Mouse (Mus musculus) cortical plate, adult 2 months (tissue): ENCODE data around the gene Hsd11b1.

Experiments used
- CTCF ChIP-seq: fragments of 200-500 bp; IDR thresholded peaks from 2 replicates; pipeline ENCODE4 v1.5.1; 2011; ENCODE audit warnings: mild to moderate bottlenecking, control low read depth, low read length; ENCODE audit not compliant: insufficient read depth; ENCODE audit errors: extremely low read depth
- POLR2A ChIP-seq: fragments of 200-500 bp; IDR thresholded peaks from 2 replicates; pipeline ENCODE4 v1.6.1; 2011; ENCODE audit warnings: mild to moderate bottlenecking, low read length, control low read depth; ENCODE audit not compliant: insufficient read depth; ENCODE audit errors: extremely low read depth

GRCm38 (mm10) chr1:193230935-193231334 is 32.9 kb downstream of the Hsd11b1 start:
- TF ChIP-seq CTCF (no peak), POLR2A (no peak)
